Mouse (Mus musculus) hindbrain, postnatal 0 days (tissue): ENCODE data around the gene Nanos1. TPM values are rescaled to one million over a fixed set of nuclear protein-coding genes. Genes with fewer than 3 reads are reported as not detected.

Experiments used
- ATAC-seq: fragments of 200-750 bp; cut with Nextera tagmentation; 2 replicates; pipeline ENCODE4 v1.8.0; 2017; ENCODE audit warnings: mild to moderate bottlenecking, moderate TSS enrichment, moderate library complexity
- DNase-seq: peaks from one replicate; pipeline ENCODE4 v3.0.0-alpha.2; 2015; ENCODE audit warnings: low spot score
- H3K27ac ChIP-seq: fragments of 300-500 bp; sonication (generic); 2 replicates; pipeline ENCODE4 v1.5.1; 2014; ENCODE audit warnings: mild to moderate bottlenecking
- H3K27me3 ChIP-seq: fragments of 300-500 bp; sonication (generic); 2 replicates; pipeline ENCODE4 v1.6.1; 2014; ENCODE audit warnings: low read length, mixed read lengths; ENCODE audit not compliant: insufficient read depth
- H3K36me3 ChIP-seq: fragments of 300-500 bp; sonication (generic); 2 replicates; pipeline ENCODE4 v1.6.1; 2014; ENCODE audit warnings: low read length, mixed read lengths; ENCODE audit not compliant: insufficient read depth
- H3K4me1 ChIP-seq: fragments of 300-500 bp; sonication (generic); 2 replicates; pipeline ENCODE4 v1.6.1; 2014; ENCODE audit warnings: antibody characterized with exemption, low read length, mixed read lengths; ENCODE audit not compliant: insufficient read depth
- H3K4me2 ChIP-seq: fragments of 300-500 bp; sonication (generic); 2 replicates; pipeline ENCODE4 v1.6.1; 2014; ENCODE audit warnings: low read depth, mild to moderate bottlenecking, low read length, moderate library complexity, mixed read lengths
- H3K4me3 ChIP-seq: fragments of 300-500 bp; sonication (generic); 2 replicates; pipeline ENCODE4 v1.5.1; 2014; ENCODE audit warnings: low read length
- H3K9ac ChIP-seq: fragments of 300-500 bp; sonication (generic); replicated peaks from 2 replicates; pipeline ENCODE4 v1.6.1; 2014; ENCODE audit warnings: mild to moderate bottlenecking, low read length, moderate library complexity, mixed read lengths
- H3K9me3 ChIP-seq: fragments of 300-500 bp; sonication (generic); 2 replicates; pipeline ENCODE4 v1.6.1; 2016; ENCODE audit warnings: low read length, mixed read lengths
- CTCF ChIP-seq: IDR thresholded peaks from 2 replicates; pipeline ENCODE4 v1.5.1; 2016; ENCODE audit warnings: antibody characterized with exemption, control low read depth, low read depth
- WGBS: fragments of 180-500 bp; shearing (Covaris S2); extraction: QIAGEN DNeasy Blood & Tissue Kit; methylation state at CpG from one replicate; pipeline ENCODE4 v1.1.7; 2014; 5-methylcytosine and 5-hydroxymethylcytosine counted together
- polyA plus RNA-seq: library from polyadenylated mRNA; unstranded; fragments of >200 nt; fragmentation: Nextera tagmentation; extraction: Ambion mirVana; gene quantifications from 2 replicates; pipeline ENCODE4 v1.2.1, GENCODE M21; 2015
- total RNA-seq: library from RNA; depleted of rRNA; stranded (reverse); fragments of >200 nt; gene quantifications from 2 replicates; pipeline ENCODE4 v1.2.3, GENCODE M21; 2014

Gene Nanos1
- total and polyA plus RNA-seq, 2 experiments from 2014 or later, result 16.1 to 37.2 TPM

DNA sequence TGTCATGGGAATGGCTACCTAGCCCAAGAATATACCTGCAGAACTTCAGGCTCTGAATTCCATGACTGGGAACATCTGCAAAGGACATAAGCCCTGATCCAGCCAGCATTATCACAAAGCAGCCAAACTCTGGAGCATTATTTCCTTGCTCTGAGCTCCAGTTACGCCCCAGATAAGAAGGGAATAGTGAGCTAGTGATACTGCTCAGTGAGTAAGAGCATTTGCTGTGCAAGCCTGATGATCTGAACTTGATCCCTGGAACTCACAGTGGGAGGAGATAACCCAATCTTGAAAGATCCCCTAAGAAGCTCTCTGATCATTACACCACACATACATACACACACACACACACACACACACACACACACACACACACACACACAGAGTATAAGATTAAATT lies 24.5 kb upstream of the Nanos1 start:
- H3K9ac ChIP-seq, result no peak overlapping the region
- H3K9me3 ChIP-seq, result no peaks in the 10 kb centered on the region
- ATAC-seq (no peak), DNase-seq (no peak)
- no peak overlapping the region for H3K27ac ChIP-seq
- H3K36me3 ChIP-seq, result no peaks in the 10 kb centered on the region
- H3K4me3 ChIP-seq, result no peak overlapping the region
- WGBS, result 65% methylated on average over 1 of the region's 1 CpGs
- no peak for TF ChIP-seq CTCF
- H3K4me1 ChIP-seq, result no peaks in the 10 kb centered on the region
- no peaks in the 10 kb centered on the region for H3K27me3 ChIP-seq
- no peak overlapping the region for H3K4me2 ChIP-seq

DNA sequence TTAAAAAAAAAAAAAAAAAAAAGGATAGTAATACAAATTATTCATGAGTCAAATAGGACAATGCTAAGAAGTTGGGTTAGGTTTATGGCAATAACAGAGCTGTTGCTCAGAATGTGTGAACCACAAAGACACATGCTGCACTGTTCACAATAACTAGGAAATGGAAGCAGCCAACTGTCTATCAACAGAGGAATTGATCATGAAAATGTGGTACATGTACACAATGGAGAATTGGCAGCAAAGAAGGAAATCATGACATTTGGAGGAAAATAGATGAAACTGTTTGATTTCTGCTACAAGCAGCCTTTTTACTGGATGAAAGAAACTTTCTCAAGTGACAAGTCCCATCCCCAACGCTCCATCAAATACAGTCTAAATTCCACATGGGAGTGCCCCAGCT lies 23.8 kb upstream of the Nanos1 start:
- DNase-seq (no peak), ATAC-seq (no peak)
- TF ChIP-seq CTCF, result no peak
- Histone ChIP-seq H3K4me2 (no peak overlapping the region), H3K27ac (no peak overlapping the region), H3K4me1 (no peaks in the 10 kb centered on the region), H3K9me3 (no peaks in the 10 kb centered on the region), H3K4me3 (no peak overlapping the region), H3K9ac (no peak overlapping the region), H3K36me3 (no peaks in the 10 kb centered on the region), H3K27me3 (no peaks in the 10 kb centered on the region)
- WGBS, result 68% methylated on average over 1 of the region's 1 CpGs

DNA sequence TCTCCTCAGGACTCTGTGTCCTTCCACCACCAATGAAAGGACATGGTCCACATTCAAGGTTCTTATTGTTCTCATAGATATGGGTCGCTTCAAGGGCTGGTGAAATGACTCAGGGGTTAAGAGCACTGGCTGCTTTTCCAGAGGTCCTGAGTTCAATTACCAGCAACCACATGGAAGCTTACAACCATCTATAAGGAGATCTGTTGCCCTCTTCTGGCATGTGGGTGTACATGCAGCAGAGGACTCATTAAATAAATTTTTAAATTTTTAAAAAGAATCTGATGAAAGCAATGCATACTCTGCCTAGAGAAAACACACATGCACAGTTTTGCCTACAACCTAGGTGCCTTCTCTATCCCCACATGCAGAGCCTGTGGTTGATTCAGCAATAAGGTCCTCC lies 15.2 kb upstream of the Nanos1 start:
- WGBS, result 55% methylated on average over 1 of the region's 1 CpGs

DNA sequence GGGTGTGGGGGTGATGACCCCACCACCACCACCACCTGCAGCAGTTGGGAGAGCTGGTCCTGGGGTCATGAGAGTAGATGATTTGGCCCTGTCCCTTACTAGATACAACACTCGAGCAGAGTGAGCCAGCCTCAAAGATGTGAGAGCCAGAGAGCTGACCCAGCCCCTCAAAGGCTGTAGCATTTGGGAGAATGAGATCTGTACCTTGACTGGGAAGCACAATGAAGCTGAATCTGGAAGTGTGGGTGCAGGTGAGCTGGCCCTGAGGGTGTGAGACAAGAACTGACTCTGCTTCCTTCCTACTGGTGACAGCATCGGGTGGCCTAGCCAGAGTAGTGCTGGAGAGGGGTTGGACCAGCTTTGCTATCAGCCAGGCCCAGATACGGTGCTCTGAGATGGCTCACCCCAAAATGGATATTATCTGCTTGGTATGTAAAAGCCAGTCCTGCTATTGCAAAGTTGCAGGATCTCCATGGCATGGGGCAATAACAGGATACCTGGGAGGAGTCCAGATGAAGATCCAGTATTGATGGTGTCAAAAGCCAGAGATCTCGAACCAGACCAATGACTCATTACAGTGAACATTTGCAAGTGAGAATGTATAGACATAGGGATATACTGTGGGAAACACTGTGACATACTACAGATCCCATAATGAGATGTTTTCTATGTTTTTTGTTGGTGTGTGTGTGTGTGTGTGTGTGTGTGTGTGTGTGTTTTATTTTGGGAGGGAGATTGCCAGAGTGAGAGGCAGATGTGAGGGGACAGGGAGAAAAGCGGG lies 11.8 kb upstream of the Nanos1 start:
- Histone ChIP-seq H3K9ac (no peak overlapping the region), H3K4me3 (no peak overlapping the region), H3K27me3 (no peaks in the 10 kb centered on the region), H3K27ac (no peak overlapping the region), H3K4me1 (no peaks in the 10 kb centered on the region), H3K9me3 (no peaks in the 10 kb centered on the region), H3K36me3 (no peaks in the 10 kb centered on the region), H3K4me2 (no peak overlapping the region)
- ATAC-seq (no peak), DNase-seq (no peak)
- no peak for TF ChIP-seq CTCF
- WGBS, result 83% methylated on average over 5 of the region's 5 CpGs

More for the DNA sequence above, 15.2 kb upstream of the Nanos1 start:
- TF ChIP-seq CTCF, result no peak
- no peak for ATAC-seq
- no peak overlapping the region for H3K9ac ChIP-seq
- no peak overlapping the region for H3K4me2 ChIP-seq
- DNase-seq, result no peak
- H3K4me3 ChIP-seq, result no peak overlapping the region
- H3K4me1 ChIP-seq, result no peaks in the 10 kb centered on the region
- no peaks in the 10 kb centered on the region for H3K9me3 ChIP-seq
- H3K27me3 ChIP-seq, result no peaks in the 10 kb centered on the region
- H3K27ac ChIP-seq, result no peak overlapping the region
- H3K36me3 ChIP-seq, result no peaks in the 10 kb centered on the region

DNA sequence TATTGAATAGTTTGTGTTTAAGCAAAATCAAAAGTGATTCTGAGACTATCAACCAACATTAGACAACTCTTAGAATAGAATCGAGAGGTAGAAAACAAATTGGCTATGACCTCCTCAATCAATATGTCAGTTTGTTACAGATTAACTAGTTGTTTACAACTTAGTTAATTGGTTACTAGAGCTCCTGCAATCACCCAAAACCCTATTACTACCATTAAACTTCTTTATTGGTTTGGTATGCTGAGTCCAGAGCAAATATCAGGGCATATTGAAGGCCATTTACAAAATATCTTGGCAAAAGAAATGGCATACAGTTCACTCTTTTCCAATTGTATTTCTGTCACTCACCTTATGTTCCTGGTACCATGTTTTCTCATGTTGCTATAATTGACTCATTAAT lies 8.0 kb upstream of the Nanos1 start:
- Histone ChIP-seq H3K4me3 (no peak overlapping the region), H3K4me1 (no peaks in the 10 kb centered on the region), H3K9ac (no peak overlapping the region), H3K27me3 (no peaks in the 10 kb centered on the region), H3K4me2 (no peak overlapping the region), H3K36me3 (no peaks in the 10 kb centered on the region), H3K27ac (no peak overlapping the region), H3K9me3 (no peaks in the 10 kb centered on the region)
- DNase-seq, result no peak
- TF ChIP-seq CTCF, result no peak
- no peak for ATAC-seq
- WGBS, result 79% methylated on average over 1 of the region's 1 CpGs

DNA sequence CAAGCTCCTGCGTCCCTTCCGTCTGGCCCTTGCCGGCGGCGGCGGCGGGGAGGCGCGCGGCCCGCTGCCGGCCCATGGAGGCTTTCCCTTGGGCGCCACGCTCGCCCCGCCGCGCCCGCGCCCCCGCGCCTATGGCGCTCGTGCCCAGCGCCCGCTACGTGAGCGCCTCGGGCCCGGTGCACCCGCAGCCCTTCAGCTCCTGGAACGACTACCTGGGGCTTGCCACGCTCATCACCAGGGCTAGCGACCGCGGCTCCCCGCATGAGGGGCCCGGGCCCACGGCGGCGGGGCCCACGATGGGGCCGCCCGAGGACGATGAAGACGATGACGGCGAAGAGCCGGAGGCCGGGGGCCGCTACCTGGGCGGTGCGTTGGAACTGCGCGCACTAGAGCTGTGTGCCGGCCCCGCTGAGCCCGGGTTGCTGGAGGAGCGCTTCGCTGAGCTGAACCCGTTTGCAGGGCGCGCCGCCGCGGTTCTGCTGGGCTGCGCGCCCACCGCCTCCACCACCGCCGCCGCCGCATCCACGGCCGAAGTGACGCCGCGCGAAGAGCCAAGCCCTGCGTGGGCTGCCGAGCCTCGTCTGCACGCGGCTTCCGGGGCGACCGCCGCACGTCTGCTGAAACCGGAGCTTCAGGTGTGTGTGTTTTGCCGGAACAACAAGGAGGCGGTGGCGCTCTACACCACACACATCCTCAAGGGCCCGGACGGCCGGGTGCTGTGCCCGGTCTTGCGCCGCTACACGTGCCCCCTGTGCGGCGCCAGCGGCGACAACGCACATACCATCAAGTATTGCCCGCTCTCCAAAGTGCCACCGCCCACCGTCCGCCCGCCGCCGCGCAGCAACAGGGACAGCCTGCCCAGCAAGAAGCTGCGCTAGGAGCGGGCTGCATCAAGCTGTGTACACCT lies 658 bp downstream of the Nanos1 start:
- Histone ChIP-seq H3K9me3 (no peaks in the 10 kb centered on the region), H3K4me1 (peaks cover 9% of the 10 kb centered on the region), H3K27me3 (no peaks in the 10 kb centered on the region), H3K9ac (peak overlapping the region; percentile 80), H3K4me3 (peak overlapping the region; percentile 84), H3K27ac (peak overlapping the region; percentile 85), H3K36me3 (no peaks in the 10 kb centered on the region; the same call in 1 of the 2 replicates), H3K4me2 (peak overlapping the region; percentile 78)
- 2% methylated on average over 83 of the region's 115 CpGs for WGBS
- ATAC-seq (peak; percentile 77), DNase-seq (peak; percentile 68)
- peak; percentile 8; the same call in 1 of the 2 replicates for TF ChIP-seq CTCF
